Mouse (Mus musculus) E14TG2a.4 (cell line): ENCODE measurements around the gene Gm20390.

Experiments
- CTCF ChIP-seq: conservative IDR thresholded peaks from 2 replicates; pipeline ENCODE4 v1.5.1; 2014; ENCODE audit warnings: low read length
- POU5F1 ChIP-seq: IDR thresholded peaks from 2 replicates; pipeline ENCODE4 v1.6.1; 2014; ENCODE audit warnings: low read length, borderline replicate concordance

DNA sequence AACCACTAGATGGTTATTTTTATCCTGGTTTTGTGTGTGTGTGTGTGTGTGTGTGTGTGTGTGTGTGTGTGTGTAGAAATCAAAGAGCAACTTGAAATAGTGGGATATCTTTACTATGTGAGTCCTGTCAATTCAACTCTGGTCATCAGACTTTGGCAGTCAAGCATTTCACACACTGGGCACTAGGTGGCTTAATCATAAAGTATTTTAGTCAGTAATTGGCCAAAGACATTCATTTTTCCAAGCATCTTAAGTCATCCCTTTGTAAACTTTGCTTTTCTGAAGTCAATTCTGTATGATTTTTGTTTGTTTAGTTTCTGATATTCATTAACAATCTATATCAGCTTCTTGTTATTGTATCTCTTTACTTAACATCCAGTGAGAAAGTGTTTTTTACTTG lies 39.0 kb downstream of the Gm20390 start:
- TF ChIP-seq CTCF, result no peak
- TF ChIP-seq POU5F1, result no peak
